Mouse (Mus musculus): ENCODE results near the gene Borcs5.
"Not testable (repeated sequence)": the region's sequence is repeated elsewhere in the genome, so short reads cannot be mapped to it uniquely, and the experiment has no call there.

Borcs5 gene

DNA sequence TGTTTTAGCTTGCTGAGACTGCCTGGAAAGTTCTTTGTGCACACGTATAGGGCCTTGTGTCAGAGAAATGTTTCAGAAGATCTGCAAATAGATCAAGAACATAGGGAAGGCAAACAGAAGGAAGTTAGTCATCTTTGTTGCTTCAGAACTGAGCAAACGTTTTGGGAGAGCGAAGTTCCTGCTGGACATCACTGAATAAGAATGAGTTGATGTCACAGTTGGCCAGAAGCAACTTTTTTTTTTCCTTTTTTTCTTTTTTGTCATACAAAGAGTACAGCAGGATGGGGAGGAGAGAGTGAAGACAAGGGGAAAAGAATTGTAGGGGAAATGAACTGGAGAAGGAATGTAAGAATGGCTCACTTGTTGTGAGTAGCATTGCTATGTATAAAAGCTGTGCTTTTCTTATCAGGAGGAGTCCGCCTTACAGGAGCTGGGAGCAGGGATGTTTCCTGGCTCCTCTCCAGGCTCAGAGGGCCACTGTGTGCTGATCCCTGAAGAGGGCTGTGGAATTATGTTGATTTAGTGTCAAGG, 31.6 kb downstream of the Borcs5 start:
- DNase-seq (ENCODE audit: low spot score in 2 of 2), result no peak

DNA sequence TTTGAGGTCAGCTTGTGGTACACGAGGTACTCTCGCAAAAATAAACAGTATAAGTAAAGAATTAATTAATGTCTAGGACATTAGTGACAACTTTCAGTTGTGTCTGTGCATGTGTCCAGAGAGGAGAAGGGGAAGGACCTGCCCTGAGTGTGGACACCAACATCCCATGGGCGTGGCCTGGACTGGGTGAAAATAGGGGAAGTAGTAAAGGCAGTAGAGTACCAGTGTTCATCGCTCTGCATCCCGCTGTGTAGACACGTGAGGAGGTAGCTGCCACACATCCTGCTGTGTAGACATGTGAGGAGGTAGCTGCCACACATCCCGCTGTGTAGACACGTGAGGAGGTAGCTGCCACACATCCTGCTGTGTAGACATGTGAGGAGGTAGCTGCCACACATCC, 34.4 kb downstream of the Borcs5 start:
- DNase-seq (ENCODE audit: low spot score in 2 of 2), result not testable (repeated sequence)

DNA sequence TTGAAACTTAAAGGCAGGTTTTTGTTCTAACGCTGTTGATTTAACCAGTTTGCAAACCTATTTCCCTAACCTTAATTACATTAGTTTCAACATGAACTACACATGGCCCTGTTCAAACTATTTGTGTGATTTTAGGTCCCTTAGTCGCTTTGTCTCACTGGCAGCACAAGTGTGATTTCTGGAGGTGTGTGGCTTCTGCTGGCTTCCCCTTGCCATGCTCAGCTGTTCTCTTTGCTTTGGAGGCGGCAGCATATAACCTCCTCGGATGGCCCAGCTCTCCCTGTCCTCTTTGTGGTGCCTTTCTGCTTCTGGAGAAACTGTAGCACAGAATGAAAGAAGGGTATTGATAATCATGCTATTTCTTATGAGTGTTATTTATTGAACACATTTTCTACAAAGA, 38.2 kb downstream of the Borcs5 start:
- no peak for DNase-seq (ENCODE audit: low spot score in 2 of 2)

DNA sequence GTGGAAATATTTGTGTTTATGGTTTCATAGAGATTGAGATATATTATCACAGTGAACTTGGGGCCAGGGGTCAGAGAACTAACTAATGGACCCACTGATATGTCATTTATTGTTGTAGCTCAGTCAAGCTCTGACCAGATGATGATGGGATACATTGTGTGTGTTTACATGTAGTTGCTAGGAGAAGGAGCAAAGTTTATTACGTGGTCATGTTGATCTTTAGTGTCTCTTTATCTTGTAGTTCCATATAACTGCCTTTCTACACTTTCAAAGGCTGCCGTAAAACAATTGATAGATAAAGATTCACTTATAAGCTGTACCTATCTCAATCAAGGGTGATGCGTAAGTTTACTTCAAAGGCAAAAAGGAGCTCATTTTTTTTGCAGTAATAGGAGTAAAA, 38.7 kb downstream of the Borcs5 start:
- DNase-seq (ENCODE audit: low spot score in 2 of 2), result no peak

DNA sequence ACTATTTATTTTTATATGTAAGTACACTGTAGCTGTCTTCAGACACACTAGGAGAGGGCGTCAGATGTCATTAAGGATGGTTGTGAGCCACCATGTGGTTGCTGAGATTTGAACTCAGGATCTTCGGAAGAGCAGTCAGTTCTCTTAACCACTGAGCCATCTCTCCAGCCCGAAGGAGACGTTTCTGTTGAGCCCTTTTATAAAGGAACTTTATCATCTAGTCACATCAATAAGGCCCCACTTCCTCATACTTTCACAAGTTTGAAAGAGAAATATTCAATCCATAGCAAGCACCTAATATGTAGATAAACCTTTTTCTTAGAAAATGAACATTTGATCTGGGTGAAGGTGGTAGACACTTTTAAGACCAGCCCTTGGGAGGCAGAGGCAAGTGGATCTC, 40.0 kb downstream of the Borcs5 start:
- not testable (repeated sequence) for DNase-seq (ENCODE audit: low spot score in 2 of 2)

DNA sequence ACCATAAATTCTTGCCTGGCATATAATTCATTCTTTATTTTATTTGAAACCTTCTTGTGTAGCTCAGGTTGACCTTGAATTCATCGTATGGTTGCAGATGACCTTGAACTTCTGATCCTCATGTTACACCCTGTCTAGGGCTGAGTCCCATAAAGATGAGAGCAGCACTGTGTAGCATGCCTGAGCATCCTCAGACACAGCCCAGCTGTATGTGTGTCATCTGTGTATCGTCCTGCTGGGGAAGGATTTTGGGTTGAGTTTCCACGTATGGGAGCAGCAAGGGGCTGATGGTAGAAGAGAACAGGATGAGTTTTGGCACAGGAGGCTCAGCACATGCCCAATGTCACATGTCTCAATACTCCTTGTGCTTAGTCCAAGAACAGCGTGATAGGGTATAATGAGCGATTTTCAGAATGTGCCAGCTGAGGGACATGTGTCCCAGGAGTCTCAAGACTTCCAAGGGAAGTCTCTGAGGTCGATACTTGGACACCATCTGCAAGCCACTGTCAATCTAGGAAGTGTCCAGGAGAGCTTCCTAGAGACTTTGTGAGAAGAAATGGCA, 45.1 kb downstream of the Borcs5 start:
- DNase-seq (ENCODE audit: low spot score in 2 of 2), result no peak

DNA sequence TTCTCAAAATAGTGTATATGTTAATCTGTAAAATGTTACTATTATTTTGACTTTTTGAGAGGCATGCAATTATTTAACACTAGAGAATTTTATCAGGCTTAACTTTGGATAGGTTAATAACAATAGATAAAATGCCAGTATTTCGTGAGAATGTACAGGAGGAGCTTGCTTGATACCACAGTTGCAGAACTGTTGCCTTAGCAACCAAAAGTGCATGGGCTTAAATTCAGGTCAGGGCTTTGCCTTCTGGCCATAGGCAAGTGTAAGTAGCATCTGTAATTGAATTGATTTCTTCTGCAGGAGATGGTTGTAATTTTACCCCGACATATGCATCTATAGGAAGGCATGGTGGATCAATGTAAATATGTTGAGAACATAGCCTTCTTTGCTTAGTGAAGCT, 45.7 kb downstream of the Borcs5 start:
- DNase-seq (ENCODE audit: low spot score in 2 of 2), result no peak

DNA sequence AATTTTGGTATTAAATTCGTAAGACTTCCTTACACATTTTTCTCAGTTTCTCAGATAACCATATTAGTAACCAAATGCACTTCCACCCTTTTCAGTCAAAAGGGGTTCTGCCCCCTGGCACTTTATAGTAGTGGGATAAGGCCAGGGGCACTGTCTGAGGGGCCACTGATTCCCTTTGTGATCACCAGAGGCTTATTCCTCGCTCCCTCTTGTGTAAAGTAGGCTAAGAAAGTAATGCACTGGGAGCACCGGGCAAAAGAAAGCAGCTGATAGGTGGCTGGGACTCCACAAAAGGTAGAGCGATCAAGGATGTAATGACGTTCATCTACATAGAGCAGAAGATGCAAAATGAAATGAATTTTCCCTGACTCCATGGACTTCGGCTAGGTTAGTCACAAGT, 46.2 kb downstream of the Borcs5 start:
- no peak for DNase-seq (ENCODE audit: low spot score in 2 of 2)

DNA sequence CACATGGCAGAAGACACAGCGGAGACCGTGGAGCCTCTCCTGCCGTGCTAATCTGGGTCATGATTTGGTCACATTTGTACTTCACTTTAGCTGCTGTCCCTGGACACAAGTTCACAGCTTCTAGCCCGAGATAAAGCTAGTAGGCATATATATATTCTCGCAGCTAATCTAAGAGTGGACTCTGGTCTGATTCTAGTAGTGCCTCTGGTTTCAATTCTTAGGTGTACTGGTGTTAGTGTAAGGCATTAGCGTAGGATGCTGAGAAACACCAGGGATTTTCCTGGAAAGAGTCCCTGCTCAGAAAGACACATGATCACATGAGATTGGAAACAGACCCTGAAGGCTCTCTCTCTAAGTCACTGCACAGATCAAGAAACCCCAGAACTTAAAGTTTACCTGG, 55.2 kb downstream of the Borcs5 start:
- no peak for DNase-seq (ENCODE audit: low spot score in 2 of 2)

DNA sequence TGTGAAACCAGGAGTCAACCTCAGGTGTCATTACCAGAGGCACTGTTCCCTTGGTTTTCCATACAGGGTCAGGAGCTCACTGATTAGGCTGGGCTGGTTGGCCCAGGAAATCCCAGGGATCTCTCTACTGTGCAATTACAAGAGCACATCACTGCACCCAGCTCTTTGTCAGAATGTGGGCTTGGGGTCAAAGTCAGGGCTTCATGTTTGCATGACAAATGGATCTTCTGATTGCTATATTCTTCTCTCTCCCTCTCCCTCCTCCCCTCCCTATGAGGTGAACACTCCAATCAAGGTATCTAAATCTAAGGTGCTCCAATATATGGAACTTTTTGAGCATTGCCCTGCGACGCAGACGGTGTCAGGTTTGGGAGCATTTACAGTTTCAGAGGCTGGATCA, 55.7 kb downstream of the Borcs5 start:
- DNase-seq (ENCODE audit: low spot score in 2 of 2), result no peak

DNA sequence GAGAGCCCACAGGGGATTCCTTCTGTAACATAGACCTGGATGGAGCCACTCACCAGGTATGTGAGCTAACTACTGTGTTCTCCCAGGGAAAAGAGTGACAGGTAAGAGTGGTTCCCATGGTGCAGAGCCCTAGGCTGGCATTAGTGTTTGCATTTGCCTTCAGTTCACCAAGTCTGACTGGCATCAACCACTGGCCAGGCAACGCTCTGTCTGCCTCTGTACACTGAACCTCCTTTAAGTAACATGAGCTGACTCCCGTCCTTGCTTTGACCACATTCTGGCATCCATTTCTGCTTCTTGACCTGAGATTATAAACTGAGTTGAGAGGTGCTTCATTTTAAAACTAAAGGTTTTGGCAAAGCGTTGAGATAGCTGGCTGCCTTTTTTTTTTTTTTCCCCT, 56.3 kb downstream of the Borcs5 start:
- DNase-seq (ENCODE audit: low spot score in 2 of 2), result no peak

DNA sequence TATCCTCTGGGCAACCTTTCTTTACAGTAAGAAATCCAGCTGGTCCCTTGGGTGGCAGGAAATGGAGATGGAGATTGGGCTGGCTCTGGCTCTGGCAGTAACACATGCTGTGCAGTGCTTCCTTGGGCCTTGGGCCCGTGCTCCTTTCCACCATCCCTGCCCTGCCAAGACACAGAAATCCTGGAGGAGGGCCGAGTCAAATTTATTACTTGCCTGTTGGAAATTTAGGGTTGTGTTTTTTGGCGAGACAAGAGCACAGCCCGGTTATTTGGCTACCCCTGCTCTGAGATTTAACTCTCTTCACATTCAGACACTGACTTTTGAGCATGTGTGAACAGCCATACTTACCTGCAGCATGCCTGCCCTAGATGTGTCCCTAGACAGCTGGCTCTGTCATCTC, 56.8 kb downstream of the Borcs5 start:
- DNase-seq (ENCODE audit: low spot score in 2 of 2), result no peak

DNA sequence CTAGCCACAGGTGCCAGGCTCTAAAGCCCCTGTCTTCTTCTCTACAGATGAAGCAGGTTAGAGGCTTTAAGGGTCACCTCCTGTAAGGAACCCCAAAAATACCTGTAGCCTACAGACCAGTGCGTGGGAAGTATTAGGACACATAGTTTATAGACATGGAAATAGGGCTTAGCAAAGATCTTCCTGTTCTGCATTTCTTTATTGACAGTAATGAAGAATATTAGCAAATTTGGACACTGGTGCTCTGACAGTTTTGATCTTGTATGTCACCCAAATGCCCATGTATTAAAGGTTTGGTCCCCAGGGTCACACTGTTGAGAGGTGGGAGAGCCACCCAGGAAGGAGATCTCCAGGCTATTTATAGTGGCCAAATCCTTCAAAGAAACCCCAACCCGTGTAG, 57.2 kb downstream of the Borcs5 start:
- DNase-seq (ENCODE audit: low spot score in 2 of 2), result no peak

DNA sequence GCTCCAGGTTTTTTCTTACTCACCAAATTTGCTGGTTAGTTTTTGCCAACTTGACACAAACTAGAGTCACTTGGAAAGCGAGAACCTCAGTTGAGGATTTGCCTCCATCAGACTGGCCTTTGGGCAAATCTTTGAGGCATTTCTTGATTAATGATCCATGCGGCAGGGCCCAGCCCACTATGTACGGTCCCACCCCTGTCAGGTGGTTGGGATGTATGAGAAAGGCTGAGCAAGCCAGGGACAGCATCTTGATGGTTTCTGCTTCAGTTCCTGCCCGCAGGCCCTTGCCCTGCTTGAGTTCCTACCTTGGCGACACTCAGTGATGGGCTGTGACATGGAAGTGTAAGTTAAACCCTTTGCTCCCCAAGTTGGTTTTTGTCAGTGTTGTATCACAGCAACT, 58.9 kb downstream of the Borcs5 start:
- no peak for DNase-seq (ENCODE audit: low spot score in 2 of 2)

DNA sequence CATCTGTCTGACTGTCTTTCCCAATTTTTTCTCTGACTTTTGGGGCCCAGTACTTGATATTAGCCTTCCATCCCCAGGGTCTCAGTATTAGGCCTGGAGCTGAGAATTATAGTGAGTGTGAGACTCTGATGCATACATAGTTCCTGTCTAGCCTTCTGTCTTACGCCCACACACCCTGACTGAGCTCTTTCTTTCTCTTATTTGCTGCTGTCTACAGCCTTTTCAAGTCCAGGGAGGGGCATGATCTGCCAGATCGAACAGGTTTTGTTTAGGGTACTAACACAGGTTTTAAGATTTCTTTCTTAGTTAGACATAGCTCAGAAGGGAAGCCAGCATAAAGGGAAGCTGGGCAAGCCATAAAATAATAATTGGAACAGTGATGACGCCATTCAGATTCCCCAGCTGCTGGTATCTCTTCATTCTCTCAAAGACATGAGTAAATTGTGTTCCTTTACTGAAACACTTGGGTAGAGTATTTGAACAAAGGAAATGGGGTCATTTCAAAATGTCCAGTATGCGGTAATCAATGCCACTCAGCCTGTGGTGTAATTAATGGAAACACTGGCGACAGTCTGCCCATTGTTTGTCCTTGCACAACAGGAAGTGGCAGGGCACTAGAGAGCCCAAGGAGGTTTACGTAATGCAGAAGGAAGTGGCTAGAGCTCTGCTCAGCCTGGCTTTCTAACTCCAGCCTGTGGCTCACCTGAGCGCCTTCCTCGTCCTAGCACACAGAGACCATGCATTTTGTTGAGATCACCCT, 61.3 kb downstream of the Borcs5 start:
- no peak for DNase-seq (ENCODE audit: low spot score in 2 of 2)

DNA sequence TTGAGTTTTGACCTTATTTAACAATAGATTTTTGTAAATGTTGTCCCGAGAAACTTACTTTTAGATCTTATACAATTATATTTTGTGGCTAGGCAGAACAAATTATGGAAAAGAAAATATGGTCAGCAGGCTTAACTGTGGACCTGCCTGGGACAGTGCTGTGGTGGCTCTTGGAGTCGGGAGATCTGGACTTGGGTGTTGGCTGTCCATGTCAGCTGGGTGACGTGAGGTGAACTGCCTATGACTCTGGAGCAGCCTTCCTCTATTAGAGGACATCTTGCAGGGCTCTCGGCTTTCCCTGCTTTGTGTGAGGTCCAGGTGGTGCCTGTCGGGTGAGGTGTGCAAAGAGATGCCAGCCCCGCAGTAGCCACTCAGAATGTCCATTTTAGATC, 61.9 kb downstream of the Borcs5 start:
- no peak for DNase-seq (ENCODE audit: low spot score in 2 of 2)

DNA sequence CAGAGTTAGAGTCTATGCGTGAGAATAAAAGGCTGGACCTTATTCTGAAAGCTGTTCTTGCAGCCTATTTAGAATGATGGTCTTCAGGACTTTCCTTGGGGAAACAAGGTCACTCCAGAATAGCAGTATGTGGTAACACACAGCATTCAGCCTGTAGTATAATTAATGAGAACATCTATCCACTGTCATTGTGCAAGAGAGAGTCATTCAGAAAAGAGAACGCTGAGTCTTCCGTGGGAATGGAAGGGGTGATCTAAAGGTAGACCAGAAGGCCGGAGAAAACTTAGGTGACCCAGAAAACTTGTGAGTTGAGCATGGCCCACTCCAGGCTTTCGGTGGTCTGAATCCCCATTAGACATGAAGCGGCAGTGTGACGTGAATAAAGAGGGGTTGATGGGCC, 62.9 kb downstream of the Borcs5 start:
- DNase-seq (ENCODE audit: low spot score in 2 of 2), result no peak

DNA sequence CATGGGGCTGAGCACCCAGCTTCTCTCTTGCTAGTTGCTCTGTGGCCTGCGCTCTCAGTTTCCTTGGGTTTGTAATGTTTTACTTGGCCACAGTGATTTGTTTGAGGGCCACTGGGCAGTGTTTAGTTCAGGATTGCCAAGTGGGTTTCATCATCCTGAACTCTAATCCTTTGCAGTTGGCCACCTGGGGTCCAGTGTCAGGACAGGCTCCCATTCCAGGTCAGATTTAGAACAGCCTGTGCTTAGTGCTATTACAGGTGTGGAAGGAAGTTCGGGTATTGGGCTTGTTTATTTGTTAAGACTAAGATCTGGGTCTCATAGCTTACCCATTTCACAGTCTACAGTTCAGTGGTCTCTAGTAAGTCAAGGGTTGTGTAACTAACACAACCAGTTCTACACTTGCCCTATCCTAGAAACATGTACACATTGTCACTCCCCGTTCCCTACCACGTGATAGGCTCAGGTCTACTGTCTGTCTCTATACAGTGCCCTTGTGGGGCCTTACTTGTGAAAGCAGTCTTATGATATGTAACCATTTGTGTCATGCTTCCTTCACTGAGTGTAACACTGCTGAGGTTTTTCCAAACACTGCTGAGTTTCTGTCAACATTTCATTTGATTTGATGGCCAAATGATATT, 63.9 kb downstream of the Borcs5 start:
- DNase-seq (ENCODE audit: low spot score in 2 of 2), result no peak

DNA sequence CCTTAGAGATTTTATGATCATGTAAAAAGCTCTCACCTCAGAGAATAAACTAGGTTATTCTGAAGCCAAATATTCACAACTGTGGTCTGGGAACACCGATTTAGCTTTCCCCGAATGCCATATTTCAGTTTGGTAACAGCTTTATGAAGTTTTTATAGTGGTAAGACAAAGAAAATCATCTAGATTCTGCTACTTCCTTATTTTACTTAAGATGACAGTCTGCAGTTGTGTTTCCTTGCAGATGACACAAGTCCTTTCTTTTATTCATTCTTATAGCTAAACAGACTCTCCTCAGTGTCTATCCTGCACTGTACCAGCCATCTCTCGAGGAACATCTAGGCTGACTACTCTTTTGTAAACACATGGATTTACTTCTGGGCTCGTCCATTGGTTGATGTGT, 67.2 kb downstream of the Borcs5 start:
- DNase-seq (ENCODE audit: low spot score in 2 of 2), result no peak

DNA sequence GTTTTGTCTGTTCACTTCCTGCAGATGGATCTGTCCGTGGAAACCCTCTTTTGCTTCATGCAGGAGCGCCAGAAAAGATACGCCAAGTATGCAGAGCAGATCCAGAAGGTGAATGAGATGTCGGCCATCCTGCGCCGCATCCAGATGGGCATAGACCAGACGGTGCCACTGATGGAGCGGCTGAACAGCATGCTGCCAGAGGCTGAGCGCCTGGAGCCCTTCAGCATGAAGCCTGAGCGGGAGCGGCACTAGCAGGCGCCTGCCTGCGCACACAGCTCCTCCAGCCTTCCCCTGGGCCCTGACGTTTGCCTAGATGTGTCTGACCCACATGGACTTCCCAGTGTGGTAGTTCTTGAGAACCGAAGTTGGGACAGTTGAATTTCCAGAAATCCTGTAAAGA, 70.7 kb downstream of the Borcs5 start:
- DNase-seq (ENCODE audit: low spot score in 2 of 2), result no peak

DNA sequence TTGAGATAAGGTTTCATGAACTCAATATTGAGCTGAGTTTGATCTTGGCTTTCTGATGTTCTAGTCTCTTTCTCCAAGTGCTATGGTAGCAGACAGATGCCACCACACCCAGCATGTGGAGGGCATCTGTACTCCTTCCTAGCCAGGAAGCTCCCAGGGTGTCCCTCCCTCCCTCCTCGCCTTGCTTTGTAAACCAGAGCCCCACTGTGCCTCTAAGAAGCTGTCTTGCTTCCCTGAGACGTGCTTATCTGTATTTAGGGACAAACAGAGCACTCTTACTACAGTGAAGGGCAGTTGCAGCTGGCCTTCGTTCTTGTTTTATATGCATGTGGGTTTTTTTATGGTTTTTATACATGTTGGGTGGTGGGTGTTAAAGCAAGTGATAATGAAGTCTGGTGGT, 74.0 kb downstream of the Borcs5 start:
- no peak for DNase-seq (ENCODE audit: low spot score in 2 of 2)

DNA sequence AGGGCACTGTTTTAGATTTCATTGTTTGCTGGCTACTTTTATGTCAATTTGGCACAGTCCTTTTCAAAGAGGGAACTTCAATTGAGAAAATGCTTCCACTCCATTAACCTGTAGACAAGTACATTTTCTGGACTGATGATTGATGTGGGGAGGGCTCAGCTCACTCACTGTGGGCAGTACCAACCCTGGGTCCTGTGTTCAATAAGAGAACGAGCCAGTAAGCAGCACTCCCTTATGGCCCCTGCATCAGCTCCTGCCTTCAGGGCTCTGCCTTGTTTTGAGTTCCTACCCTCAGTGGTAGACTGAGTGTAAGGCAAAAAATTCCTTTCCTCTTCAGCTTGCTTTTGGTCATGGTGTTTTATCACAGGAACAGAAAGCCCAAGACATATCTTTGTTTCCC, 74.6 kb downstream of the Borcs5 start:
- DNase-seq (ENCODE audit: low spot score in 2 of 2), result no peak

DNA sequence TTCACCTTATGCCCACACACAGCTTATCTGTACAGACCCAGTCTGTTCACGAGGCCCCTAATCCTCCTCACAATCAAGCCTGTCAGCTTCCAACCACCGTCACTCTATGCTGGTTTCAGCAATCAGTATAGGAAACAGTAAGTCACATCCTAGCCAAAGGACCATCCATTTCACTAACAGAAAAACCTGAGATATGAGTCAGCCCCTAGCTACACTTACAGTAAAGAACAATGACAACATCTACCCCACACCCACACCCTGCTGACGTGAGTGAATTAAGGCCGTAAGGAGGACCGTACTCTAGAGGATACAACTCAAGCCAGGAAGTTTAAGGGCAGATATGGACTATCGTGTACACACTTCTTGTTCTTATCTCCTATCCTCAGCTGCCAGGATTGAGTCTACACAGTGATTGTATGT, 76.9 kb downstream of the Borcs5 start:
- DNase-seq (ENCODE audit: low spot score in 2 of 2), result no peak

All from cerebellum, postnatal 4 days (tissue).